Mouse (Mus musculus): ENCODE data around the gene Vsig2.

Gene Vsig2

DNA sequence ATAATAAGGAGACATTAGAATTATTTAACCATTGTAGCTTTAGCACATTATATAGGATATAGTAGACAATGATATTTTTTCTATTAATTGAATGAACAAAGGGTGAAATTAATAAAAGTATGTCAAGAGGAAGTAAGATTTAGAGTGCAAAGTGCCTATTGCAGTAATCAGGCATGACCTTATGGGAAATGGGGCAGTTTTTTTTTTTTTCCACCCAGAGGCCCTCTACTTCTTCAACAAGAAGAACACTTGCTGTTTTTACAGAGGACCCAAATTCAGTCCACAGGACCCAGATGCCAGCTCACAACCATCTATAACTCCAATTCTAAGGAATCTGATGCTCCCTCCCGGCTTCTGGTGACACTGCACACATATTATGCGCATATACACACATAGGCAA lies 21.6 kb downstream of the Vsig2 start:
- in situ Hi-C loops (cut with MboI, MseI), result no loop called here

DNA sequence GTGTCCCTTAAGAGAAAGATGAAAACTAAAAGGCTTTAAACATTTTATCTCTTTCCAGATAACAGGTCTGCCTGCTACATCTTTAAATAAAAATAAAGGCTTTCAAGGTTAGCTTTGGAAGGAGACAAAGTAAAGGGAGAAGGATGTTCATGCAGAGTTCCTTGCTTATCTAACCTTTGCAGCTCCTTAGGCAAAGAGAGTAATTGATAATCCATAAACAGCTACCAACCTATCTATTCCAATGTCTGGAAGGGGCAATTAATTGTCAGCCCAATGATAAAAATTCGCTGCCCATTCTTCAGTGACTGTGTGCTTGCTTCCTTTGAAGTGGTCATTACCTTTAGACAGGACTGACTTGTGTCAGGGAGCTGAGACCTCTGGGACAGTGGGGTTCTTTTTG lies 24.8 kb downstream of the Vsig2 start:
- in situ Hi-C loops (cut with MboI, MseI), result no loop called here

DNA sequence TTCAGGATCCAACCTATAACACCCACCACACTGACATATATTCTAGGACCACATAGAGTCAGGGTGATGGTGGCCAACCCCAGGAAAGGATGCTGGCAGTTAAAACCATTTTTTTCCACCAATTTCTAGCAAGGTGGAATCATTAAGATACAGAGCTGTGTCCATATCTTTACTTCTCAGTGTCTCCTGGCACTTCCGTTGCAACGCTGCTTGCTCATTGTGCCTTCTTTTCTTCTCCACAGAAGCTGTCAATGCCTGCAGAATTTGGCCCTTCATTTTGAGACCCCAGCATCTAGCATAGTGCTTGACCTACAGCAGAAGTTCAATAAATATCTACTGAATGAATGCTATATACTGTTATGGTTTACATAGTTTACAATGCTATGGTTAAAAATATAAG lies 28.0 kb downstream of the Vsig2 start:
- in situ Hi-C loops (cut with MboI, MseI), result no loop called here

GRCm38 (mm10) chr9:37567454-37567853 lies 28.4 kb downstream of the Vsig2 start:
- in situ Hi-C loops (cut with MboI, MseI), result no loop called here

DNA sequence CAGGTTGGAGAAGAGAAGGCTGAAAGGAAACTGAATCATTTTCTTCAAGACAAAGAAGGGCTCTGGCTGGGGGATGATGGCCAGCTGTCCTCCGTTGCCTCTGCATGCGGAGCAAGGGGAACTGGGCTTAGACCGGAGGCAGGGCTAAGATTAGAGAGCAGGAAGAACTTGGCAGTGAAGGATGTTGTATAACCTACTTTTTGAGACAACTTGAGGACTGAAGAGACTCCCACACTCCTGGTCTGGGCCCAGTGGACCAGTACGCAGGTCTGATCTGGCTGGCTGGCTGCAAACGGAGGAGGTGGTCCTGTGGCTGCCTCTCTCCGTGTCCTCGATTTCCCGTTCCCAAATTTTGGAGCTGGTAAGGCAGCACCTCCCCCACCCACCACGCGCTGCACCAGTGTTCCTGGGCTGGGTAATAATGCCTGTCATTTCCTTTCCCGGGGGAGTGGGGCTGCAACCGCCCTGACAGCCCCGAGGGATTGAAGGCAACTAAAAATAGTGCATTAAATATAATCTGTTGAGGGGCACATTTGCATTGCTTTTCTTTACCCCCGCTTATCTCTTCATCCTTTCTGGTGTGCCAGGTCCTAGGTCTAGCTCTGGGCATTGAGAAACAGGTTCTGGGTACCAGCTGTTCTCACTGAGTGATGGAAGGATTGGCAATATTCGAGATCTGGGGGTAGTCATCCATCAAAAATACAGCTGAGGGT lies 29.0 kb downstream of the Vsig2 start:
- in situ Hi-C loops (cut with MboI, MseI), result no loop called here

- in situ Hi-C loops (cut with MboI, MseI), result no loop called here
Observed at GRCm38 (mm10) chr9:37568605-37569214, 29.7 kb downstream of the Vsig2 start.

GRCm38 (mm10) chr9:37569231-37569835 lies 30.3 kb downstream of the Vsig2 start:
- in situ Hi-C loops (cut with MboI, MseI), result no loop called here

DNA sequence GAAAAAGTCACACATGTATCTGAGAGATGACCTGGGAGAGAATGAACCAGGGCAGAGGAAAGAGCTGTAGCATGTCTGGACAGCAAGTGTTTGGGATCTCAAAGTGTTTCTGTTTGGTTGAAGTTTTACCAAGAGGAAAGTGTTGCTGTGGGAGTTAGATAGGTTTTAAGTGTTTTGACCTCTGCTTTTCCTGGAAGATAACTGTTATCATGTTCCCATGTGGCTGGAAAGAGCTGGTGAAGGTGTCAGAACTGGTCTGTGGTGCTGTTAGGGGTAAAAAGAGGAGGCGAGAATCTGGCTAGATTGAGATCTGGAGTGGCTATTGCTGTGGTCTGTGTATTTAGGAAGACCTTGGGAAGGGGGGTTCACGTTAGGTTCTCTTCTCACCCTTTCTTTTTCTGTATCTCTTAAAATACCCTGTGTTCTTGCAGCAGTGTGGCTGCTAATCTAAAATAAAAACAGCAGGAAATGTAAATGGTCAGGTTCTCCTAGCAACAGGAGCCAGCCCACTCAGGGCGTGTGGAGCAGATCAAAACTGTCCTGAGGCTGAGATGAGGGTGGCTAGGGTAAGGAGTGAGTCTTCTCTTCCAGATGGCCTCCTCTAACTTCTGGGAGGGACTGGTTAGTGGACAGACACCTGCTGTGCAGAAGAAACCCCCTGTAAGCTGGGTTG lies 33.3 kb downstream of the Vsig2 start:
- in situ Hi-C loops (cut with MboI, MseI), result no loop called here

DNA sequence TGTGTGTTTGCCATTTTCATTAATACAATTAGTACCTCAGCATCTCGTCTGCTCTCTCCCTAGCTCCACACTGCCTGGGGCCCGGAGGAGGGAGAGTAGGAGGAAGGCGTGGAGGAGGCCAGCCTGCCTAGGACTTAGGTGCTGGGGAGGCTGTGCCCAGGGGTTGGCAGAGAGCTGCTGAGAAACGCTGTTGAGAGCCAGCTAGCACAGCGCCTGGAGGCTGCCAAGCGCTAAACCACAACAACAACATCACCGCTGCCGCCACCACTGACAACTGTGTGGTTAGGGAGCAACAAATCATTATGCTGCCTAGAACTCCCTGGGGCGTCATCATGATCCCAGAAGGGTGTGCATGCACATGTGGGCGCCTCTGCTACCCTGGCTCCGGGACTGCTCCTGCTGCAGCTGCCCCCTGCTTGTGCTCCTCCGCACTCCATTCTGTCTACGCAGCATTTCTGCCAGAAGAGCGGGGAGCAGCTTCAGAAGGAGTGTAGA lies 37.4 kb downstream of the Vsig2 start:
- in situ Hi-C loops (cut with MboI, MseI), result no loop called here

GRCm38 (mm10) chr9:37583594-37583993 lies 44.5 kb downstream of the Vsig2 start:
- in situ Hi-C loops (cut with MboI, MseI), result no loop called here

- in situ Hi-C loops (cut with MboI, MseI), result no loop called here
Observed at GRCm38 (mm10) chr9:37586718-37587117, 47.7 kb downstream of the Vsig2 start.

DNA sequence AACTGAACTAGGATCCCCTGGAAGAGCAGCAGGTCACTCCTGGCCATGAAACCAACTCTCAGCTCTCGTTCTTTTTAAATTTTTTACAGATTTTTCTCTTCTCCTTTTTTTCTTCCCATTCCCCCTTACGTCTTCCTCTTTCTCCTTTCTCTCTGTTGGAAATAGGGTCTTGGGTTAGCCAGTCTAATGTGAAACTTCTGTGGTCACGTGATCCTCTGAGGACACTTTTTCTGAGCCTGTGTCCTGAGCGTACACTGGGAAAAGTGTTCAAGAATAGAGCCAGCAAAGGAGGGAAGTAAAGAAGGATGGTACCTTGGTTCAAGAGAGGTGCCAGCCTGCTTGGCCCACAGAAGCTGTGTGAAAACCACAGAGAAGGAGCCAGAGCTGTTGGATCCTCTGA lies 51.3 kb downstream of the Vsig2 start:
- in situ Hi-C loops (cut with MboI, MseI), result no loop called here

DNA sequence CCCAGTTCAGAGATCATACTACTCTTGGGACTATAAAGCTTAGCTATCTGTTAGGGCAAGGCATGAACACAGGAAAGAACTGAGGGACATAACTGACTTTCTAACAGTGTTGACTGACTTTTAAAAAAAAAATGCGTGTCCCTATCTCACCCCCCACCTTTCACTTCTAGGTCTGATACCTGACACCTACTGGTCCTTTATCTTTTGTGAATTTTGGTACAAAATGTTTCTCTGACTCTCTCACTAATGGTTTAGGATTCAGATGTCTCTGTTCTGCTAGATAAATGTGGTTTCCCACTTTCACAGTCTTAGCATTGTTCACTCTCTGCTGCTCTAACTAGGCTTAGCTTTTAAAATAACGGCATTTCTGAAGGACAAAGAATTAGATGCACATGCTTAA lies 53.0 kb downstream of the Vsig2 start:
- in situ Hi-C loops (cut with MboI, MseI), result no loop called here

DNA sequence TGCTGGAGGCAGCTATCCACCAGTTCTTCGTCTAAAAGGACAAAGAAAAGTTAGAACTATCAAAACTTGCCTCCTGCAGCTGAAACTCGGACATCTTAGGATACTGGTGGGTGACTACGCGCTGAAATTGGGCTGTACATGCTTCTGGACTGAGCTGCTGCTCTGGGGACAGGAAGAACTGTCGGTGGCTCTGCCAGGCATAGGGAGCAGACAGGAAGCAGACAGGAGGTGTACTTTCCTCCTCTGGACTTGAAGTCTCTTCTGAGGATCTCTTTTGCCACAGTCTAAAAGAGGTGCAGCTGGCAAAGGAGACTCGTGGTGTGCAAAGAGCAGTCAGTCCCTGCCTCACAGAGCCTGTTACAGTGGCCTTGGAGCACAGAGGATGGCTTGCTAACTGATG lies 53.6 kb downstream of the Vsig2 start:
- in situ Hi-C loops (cut with MboI, MseI), result no loop called here

DNA sequence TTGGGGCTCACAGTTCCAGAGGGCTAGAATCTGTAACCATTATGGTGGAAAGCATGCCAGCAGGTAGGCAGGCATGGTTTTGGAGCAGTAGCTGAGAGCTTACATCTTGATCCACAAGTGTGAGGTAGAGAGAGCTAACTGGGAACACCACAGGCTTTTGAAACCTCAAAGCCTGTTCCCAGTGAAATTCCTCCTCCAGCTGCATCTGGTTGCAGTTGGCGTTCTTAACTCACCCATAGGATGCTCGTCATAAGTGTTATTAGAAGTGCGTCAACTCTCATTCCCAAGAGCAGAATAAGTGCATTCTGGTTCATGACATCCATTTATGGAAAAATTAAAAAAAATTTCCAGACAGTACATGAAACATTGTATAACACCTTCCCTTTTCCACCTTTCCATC lies 54.6 kb downstream of the Vsig2 start:
- in situ Hi-C loops (cut with MboI, MseI), result no loop called here
